Comparison of ENCODE assay signal across 19 mouse cellular contexts in the genomic region with DNA sequence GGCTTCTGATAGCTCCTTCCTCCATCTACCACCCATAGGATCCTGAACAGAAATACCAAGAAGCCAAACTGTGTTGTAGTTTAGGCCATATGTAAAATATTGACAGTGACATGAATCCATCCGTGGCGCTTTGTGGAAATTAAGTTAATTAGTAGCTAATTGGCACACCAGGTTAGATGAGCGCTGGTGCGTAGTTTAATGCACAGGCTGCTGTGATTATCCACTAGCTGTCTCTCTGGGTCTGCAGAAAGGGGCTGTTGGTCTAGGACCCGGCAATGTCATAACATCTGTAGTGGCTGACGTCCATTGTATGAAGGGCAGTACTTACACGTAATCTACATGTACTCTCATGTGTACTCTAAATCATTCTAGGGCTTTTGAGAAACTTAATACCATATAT.
DNase-seq lines count a peak whose midpoint lies in the region; ATAC-seq lines count a peak whose summit lies in the region.
"Had no signal": no experiment of that assay in that cellular context is flagged by ENCODE, and none has a peak within 500 bp of the region (broad histone marks: within the 10 kb centered on the region; RNA-seq: fewer than 3 reads in every experiment).

No protein-coding gene starts in this region.

- H3K27ac ChIP-seq in forebrain, embryonic 14.5 days (ENCODE audit: low read depth, low read length), result no peak overlapping the region
- H3K27ac ChIP-seq in forebrain, embryonic 10.5 days, result no peak overlapping the region
- no peak overlapping the region for H3K27ac ChIP-seq in kidney, embryonic 16.5 days (ENCODE audit: low read length)
- H3K27ac ChIP-seq: embryonic facial prominence, embryonic 10.5 days; embryonic facial prominence, embryonic 12.5 days; forebrain, embryonic 13.5 days had no signal

- DNase-seq in forebrain, embryonic 14.5 days (ENCODE audit: low spot score), result peak; percentile 38
- DNase-seq in forebrain, embryonic 10.5 days (ENCODE audit: extremely low spot score, low spot score), result no peak
- DNase-seq in kidney, adult 9 months, result no peak
- peak; percentile 63 for DNase-seq in retina, embryonic 14.5 days (ENCODE audit: low spot score)
- DNase-seq in adrenal gland, adult 18-20 months (ENCODE audit: low spot score in 2 of 2), result no peak
- DNase-seq in frontal cortex, adult 2 months (ENCODE audit: extremely low spot score in 1 of 2, low spot score in 1 of 2), result no peak
- DNase-seq: adrenal gland, adult 8-10 months; adrenal gland, postnatal 14 days; adrenal gland, postnatal 36 days; cerebellum, adult 11 months; cerebellum, adult 18-20 months; cerebellum, adult 9-10 months; cerebellum, postnatal 10 days; cerebellum, postnatal 25 days; forebrain, postnatal 0 days had no signal

- H3K36me3 ChIP-seq in forebrain, embryonic 14.5 days (ENCODE audit: control insufficient read depth, insufficient read depth, low read length), result no peaks in the 10 kb centered on the region
- H3K36me3 ChIP-seq in forebrain, embryonic 10.5 days (replicated peaks), result no peaks in the 10 kb centered on the region
- no peaks in the 10 kb centered on the region for H3K36me3 ChIP-seq in kidney, embryonic 16.5 days (ENCODE audit: insufficient read depth, low read length)
- H3K36me3 ChIP-seq: embryonic facial prominence, embryonic 10.5 days; embryonic facial prominence, embryonic 12.5 days had no signal

- no peaks in the 10 kb centered on the region for H3K27me3 ChIP-seq in forebrain, embryonic 14.5 days (replicated peaks; ENCODE audit: control insufficient read depth, insufficient read depth, low read length)
- no peaks in the 10 kb centered on the region for H3K27me3 ChIP-seq in forebrain, embryonic 10.5 days (ENCODE audit: poor library complexity, severe bottlenecking)
- H3K27me3 ChIP-seq in kidney, embryonic 16.5 days (ENCODE audit: insufficient read depth, low read length), result no peaks in the 10 kb centered on the region
- H3K27me3 ChIP-seq: embryonic facial prominence, embryonic 12.5 days; forebrain, embryonic 13.5 days had no signal

- H3K4me2 ChIP-seq in forebrain, embryonic 14.5 days (ENCODE audit: low read length), result no peak overlapping the region
- H3K4me2 ChIP-seq in kidney, embryonic 16.5 days (replicated peaks; ENCODE audit: low read depth, low read length), result no peak overlapping the region
- H3K4me2 ChIP-seq: embryonic facial prominence, embryonic 12.5 days; forebrain, embryonic 13.5 days had no signal

- no peak overlapping the region for H3K9ac ChIP-seq in forebrain, embryonic 14.5 days (ENCODE audit: low read length)
- H3K9ac ChIP-seq in kidney, embryonic 16.5 days (replicated peaks; ENCODE audit: low read length), result no peak overlapping the region
- H3K9ac ChIP-seq: embryonic facial prominence, embryonic 12.5 days; forebrain, embryonic 13.5 days; forebrain, postnatal 0 days had no signal

- WGBS in forebrain, embryonic 14.5 days, result 39% methylated on average over 7 of the region's 7 CpGs
- WGBS in forebrain, embryonic 10.5 days, result 87% methylated on average over 7 of the region's 7 CpGs
- 75% methylated on average over 7 of the region's 7 CpGs for WGBS in kidney, embryonic 16.5 days

- H3K4me1 ChIP-seq in forebrain, embryonic 14.5 days (ENCODE audit: control insufficient read depth, insufficient read depth, low read length), result no peaks in the 10 kb centered on the region
- H3K4me1 ChIP-seq in forebrain, embryonic 10.5 days, result no peaks in the 10 kb centered on the region
- H3K4me1 ChIP-seq in kidney, embryonic 16.5 days (ENCODE audit: insufficient read depth, low read length), result no peaks in the 10 kb centered on the region
- H3K4me1 ChIP-seq: embryonic facial prominence, embryonic 10.5 days; embryonic facial prominence, embryonic 12.5 days had no signal

- no peaks in the 10 kb centered on the region; the same call in 1 of the 2 replicates for H3K9me3 ChIP-seq in forebrain, embryonic 14.5 days (replicated peaks; ENCODE audit: control insufficient read depth, low read length)
- H3K9me3 ChIP-seq in forebrain, embryonic 10.5 days, result peaks cover 5% of the 10 kb centered on the region; the same call in 1 of the 2 replicates
- peaks cover 4% of the 10 kb centered on the region; the same call in 1 of the 2 replicates for H3K9me3 ChIP-seq in kidney, embryonic 16.5 days (ENCODE audit: low read length)
- H3K9me3 ChIP-seq: embryonic facial prominence, embryonic 10.5 days; embryonic facial prominence, embryonic 12.5 days had no signal

- no peak for ATAC-seq in forebrain, embryonic 14.5 days
- peak; percentile 65; the same call in 1 of the 2 replicates for ATAC-seq in kidney, embryonic 16.5 days (ENCODE audit: low FRiP score, low TSS enrichment)
- ATAC-seq: forebrain, embryonic 13.5 days; forebrain, postnatal 0 days had no signal

- H3K4me3 ChIP-seq in forebrain, embryonic 14.5 days (ENCODE audit: low read depth, low read length), result no peak overlapping the region
- no peak overlapping the region for H3K4me3 ChIP-seq in forebrain, embryonic 10.5 days
- no peak overlapping the region for H3K4me3 ChIP-seq in kidney, embryonic 16.5 days (ENCODE audit: low read length)
- H3K4me3 ChIP-seq: embryonic facial prominence, embryonic 10.5 days; embryonic facial prominence, embryonic 12.5 days; forebrain, embryonic 13.5 days had no signal

Comparison
In these comparisons a context has a peak if more than half of its experiments do, and no peak if none do; other contexts are left out.
1. DNase-seq: peak in forebrain, embryonic 14.5 days (single experiment) and retina, embryonic 14.5 days (single experiment); none in forebrain, embryonic 10.5 days (single experiment), kidney, adult 9 months (single experiment), adrenal gland, adult 18-20 months (0 of 2) and frontal cortex, adult 2 months (0 of 2).